Mouse (Mus musculus) gastrocnemius, postnatal 36 days (tissue): Measurements from ENCODE around the gene Hoxb7. TPM values are rescaled to one million over a fixed set of nuclear protein-coding genes. Genes with fewer than 3 reads are reported as not detected.

Experiments
- DNase-seq, 2 experiments: peaks; one replicate each; pipeline ENCODE4 v3.0.0; 2022
- intact Hi-C: fragments of 180-260 bp; cut with DNase I; formaldehyde crosslinking; loops from one replicate; pipeline ENCODE4 v1.15.1; 2025
- total RNA-seq, 2 experiments: library from RNA; stranded (reverse); gene quantifications; 2 replicates each; pipeline ENCODE4 v1.2.3; 2021

The Hoxb7 gene
- total RNA-seq, 2 experiments from 2014 or later, result 0.39 to 0.41 TPM

GRCm38 (mm10) chr11:96297428-96297827, 11.0 kb downstream of the Hoxb7 start:
- intact Hi-C loops, result no loop called here
- no peak for DNase-seq

- DNase-seq, result no peak
- intact Hi-C loops, result no loop called here
These were observed 11.7 kb downstream of the Hoxb7 start for GRCm38 (mm10) chr11:96297968-96298635.

- intact Hi-C loops, result no loop called here
- no peak for DNase-seq
These were observed 12.7 kb downstream of the Hoxb7 start for GRCm38 (mm10) chr11:96298895-96299667.

GRCm38 (mm10) chr11:96299781-96300180, 13.4 kb downstream of the Hoxb7 start:
- intact Hi-C loops, result loop anchor here (5.0 kb wide), 2 partner anchors 113 to 238 kb away; no protein-coding TSS in a partner anchor
- DNase-seq, result no peak

- DNase-seq, result no peak
- intact Hi-C loops, result loop anchor here (5.0 kb wide), 2 partner anchors 112 to 237 kb away; no protein-coding TSS in a partner anchor
These were observed 14.1 kb downstream of the Hoxb7 start for GRCm38 (mm10) chr11:96300354-96301063.

- intact Hi-C loops, result loop anchor here (5.0 kb wide), 2 partner anchors 111 to 236 kb away; no protein-coding TSS in a partner anchor
- no peak for DNase-seq
These were observed 14.6 kb downstream of the Hoxb7 start for GRCm38 (mm10) chr11:96301064-96301431.

- no peak for DNase-seq
- intact Hi-C loops, result loop anchor here (5.0 kb wide), 2 partner anchors 110 to 235 kb away; no protein-coding TSS in a partner anchor
These were observed 15.4 kb downstream of the Hoxb7 start for GRCm38 (mm10) chr11:96301837-96302236.

- no peak for DNase-seq
- intact Hi-C loops, result loop anchor here (5.0 kb wide), 2 partner anchors 110 to 235 kb away; no protein-coding TSS in a partner anchor
These were observed 16.1 kb downstream of the Hoxb7 start for GRCm38 (mm10) chr11:96302381-96303150.

- intact Hi-C loops, result loop anchor here (5.0 kb wide), 2 partner anchors 109 to 234 kb away; no protein-coding TSS in a partner anchor
These were observed 17.0 kb downstream of the Hoxb7 start, which contains the start of gene Hoxb5 for GRCm38 (mm10) chr11:96303151-96304099. Hoxb5 (plus strand) TSS chr11:96303336.

GRCm38 (mm10) chr11:96304381-96305195, 18.2 kb downstream of the Hoxb7 start:
- intact Hi-C loops, result loop anchor here (5.0 kb wide), 2 partner anchors 108 to 233 kb away; no protein-coding TSS in a partner anchor
- no peak for DNase-seq

More at GRCm38 (mm10) chr11:96303151-96304099, 17.0 kb downstream of the Hoxb7 start, which contains the start of gene Hoxb5:
- peak in 1 of 2 experiments; percentile 44 for DNase-seq

GRCm38 (mm10) chr11:96305505-96306182, 19.2 kb downstream of the Hoxb7 start:
- intact Hi-C loops, result no loop called here
- DNase-seq, result no peak

- no peak for DNase-seq
- intact Hi-C loops, result no loop called here
These were observed 19.9 kb downstream of the Hoxb7 start for GRCm38 (mm10) chr11:96306183-96306907.

GRCm38 (mm10) chr11:96306908-96307269, 20.5 kb downstream of the Hoxb7 start:
- no peak for DNase-seq
- intact Hi-C loops, result no loop called here

- intact Hi-C loops, result no loop called here
- DNase-seq, result no peak
These were observed 22.3 kb downstream of the Hoxb7 start for GRCm38 (mm10) chr11:96308763-96309162.

- DNase-seq, result no peak
- intact Hi-C loops, result no loop called here
These were observed 22.9 kb downstream of the Hoxb7 start for GRCm38 (mm10) chr11:96309288-96309687.

- intact Hi-C loops, result no loop called here
These were observed 23.9 kb downstream of the Hoxb7 start for GRCm38 (mm10) chr11:96310183-96310938.

More at GRCm38 (mm10) chr11:96310183-96310938, 23.9 kb downstream of the Hoxb7 start:
- no peak for DNase-seq
